Mouse (Mus musculus) lung, postnatal 36 days (tissue): ENCODE results near the gene Dpm2.
A peak's percentile ranks its signal among the peaks of the same experiment; 100 is the strongest.

Experiments used
- DNase-seq: peaks from one replicate; pipeline ENCODE4 v3.0.0; 2022; ENCODE audit warnings: mixed read lengths

Dpm2 gene

DNA sequence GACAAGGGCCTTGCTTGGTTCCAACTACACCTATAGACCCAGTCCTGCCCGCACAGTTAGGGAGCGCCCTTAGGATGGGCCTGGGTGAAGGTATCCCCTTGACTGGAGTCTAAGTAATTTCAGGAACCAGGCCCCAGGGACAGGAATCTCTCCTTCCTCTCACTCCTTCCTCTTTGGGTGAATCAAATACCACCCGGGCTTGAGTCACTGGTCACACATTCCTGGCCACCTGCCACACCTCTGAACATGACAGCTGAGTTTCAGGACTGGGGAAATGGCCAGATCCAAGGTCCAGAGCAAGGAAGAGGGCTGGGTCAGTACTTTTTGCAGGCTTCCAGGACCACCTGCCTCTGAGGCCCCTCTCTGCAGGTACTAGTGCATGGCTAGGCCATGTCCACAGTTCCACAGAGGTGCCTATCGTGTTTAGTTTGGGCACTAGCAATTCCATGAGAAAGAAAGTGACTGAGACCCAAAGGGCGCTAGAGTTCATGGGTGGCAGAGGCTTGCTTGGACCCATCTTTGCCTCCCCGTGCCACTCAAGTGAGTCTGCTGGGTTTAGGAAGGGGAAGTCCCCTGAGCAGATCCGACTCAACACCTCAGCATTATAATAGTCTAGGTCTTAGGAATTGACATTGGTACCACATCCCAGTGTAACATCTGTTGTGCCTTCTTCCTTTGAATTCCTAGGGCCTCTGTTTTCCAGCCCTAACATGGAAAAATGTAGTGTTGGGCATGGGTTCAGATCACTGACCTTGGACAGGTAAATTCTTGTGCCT is 22.5 kb upstream of the Dpm2 start:
- DNase-seq: peak; percentile 73

DNA sequence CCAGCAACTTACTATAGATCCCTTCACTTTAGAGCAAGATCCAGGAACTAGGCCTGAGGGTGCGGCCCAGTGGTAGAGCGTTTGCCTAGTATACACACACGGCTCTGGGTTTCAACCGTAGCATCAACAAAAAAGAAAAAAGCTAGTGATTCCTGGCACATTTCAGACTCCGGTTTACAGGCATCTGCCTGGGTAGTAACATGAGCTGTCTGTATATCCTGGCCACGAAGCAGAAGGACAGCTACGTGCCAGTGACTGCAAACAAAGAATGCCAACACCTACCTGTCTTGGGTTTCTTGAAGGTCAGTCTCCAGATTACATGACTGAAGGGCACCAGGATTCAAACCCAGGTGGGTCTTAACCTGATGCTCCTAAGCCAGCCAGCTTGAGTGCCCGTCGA is 21.5 kb upstream of the Dpm2 start:
- DNase-seq: no peak

DNA sequence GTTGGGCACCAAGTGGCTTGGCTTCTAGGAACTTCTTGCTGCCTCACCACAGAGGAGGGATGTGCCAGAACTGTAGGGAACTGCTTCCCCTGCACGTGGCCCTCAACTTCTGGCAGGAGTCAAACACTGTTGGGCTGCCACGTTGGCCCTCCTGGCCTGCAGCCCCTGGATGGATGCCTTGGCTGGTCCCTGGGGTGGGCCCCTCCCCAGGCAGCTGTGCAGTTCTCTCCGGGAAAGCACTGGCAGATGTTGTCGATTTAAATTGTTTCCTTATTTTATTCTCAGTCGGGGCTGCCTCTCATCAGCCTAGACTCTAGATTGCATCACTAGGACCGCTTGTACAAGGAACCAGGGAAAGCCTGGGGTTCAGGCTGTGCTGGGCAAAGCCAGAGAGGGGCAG is 20.9 kb upstream of the Dpm2 start:
- peak; percentile 37 for DNase-seq

DNA sequence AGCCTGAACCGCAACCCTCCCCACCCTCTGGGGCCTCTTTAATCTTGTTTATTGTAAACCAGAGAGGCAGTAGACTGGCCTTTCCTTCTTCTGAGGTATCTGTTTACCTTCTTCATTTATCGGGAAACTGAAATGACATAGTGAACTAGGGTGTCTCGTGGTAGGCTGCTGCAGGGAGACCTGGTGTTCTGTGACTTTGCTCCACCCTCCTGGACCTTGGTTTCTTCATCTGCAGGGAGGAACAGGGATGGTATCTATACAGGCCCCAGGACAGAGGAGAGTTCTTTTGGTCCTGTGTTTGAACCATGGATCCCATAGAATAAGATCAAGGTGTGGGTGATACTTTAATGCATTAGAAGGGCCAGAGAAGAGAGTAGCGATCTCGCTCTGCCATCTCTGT is 19.4 kb upstream of the Dpm2 start:
- no peak for DNase-seq

DNA sequence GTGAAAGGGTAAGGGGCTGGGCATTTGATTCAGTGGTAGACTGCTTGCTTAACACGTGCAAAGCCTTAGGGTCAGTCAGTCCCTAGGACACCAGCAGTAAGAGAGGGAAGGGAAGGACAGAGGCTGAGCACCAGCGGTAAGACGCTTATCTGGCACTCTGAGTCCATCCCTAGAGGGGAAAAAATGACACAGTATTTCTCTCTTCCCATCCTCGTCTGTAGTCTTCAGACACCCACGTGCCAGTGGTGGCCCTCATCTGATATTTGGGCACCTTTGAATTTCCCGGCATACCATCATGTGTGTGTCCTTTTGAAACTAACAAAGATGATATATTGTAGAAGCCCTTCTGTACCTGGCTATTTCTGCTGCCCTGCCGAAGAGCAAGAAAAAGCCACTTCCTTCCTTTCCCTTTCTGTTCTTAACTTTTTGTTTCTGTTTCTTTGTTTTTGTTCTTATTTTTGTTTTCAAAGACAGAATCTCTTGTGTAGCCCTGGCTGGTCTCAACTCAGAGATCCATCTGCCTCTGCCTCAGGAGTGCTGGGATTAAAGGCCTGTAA is 17.0 kb upstream of the Dpm2 start:
- DNase-seq: no peak

DNA sequence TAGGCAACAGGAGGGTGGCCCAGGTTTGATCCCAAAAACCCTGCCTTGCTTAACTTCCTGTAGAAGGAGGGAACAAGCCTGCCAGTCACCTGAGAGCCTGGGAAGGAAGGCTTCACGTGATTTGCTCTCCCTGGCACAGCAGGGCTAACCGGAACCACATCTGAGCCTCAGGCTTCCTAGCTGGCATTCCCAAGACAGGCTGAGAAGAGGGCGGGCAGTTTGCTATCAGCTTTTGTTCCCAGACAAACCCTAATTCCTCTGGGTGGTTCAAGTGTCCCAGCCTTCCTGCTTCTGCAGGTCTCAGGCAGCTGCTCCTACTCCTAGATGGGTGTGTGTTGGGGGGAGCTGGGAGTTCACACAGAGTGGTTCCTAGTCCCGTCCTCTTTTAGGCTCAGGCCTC is 15.2 kb upstream of the Dpm2 start:
- DNase-seq: peak; percentile 68

DNA sequence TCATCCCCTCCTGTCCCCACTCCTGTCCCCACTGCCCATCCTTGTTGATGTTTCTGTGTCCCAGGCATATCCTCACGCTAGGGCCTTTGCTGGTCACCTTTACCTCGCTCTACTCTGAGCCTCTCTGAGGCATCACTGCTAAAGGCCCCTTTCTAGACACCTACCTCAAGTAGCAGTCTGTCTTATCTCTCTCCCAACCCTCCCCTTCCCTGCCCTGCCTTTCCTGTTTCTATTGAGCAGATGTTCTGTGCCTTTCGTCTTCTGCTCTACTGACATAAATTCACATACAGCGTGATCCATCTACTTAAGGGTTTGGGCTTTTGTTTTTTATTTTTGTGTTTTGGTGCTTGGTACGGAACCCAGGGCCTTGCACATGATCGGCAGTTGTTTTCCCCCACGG is 14.6 kb upstream of the Dpm2 start:
- DNase-seq: no peak

DNA sequence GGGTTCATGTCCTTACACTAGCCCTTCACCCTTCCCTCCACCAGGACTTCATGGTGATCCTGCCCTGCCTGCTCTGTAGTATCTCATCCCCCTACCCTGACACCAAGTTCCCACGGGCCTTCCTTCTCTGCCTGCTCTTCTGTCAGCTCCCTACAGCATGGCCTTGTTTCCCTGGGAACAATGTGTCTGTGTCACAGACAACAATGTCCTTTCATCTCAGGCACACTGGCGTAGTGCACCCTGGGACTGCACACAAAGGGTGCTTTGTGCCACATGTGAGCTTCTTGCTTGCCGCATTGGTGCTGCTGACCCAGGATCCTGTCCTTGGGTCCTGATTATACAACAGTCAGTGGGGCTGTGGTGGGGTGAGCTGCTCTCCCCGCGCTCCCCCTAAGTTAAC is 11.1 kb upstream of the Dpm2 start:
- DNase-seq: no peak

DNA sequence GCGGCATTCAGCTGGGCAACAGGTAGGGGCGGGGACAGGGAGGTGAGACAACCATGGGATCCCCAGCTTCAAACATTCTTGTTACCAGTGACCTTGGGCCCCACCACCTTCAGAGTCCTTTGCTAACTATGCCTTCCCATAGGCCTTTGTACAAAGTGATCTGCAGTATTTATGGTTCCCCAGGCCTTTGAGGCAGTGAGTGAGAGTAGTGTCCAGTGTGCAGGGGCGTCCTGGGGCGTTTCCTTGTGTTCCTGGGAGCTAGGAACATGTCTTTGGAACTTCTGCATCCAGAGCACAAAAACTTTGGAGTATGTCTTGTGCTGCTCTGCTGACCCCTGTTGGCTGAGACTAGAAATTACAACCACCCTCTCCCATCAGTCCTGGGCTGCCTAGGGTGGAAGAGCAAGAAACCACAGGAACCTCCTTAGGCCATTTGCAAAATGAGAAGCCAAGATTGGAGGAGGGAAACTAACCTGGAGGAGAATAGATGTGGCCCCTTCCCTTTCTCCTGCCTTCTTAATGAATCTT is 4.1 kb upstream of the Dpm2 start:
- DNase-seq: peak; percentile 82

DNA sequence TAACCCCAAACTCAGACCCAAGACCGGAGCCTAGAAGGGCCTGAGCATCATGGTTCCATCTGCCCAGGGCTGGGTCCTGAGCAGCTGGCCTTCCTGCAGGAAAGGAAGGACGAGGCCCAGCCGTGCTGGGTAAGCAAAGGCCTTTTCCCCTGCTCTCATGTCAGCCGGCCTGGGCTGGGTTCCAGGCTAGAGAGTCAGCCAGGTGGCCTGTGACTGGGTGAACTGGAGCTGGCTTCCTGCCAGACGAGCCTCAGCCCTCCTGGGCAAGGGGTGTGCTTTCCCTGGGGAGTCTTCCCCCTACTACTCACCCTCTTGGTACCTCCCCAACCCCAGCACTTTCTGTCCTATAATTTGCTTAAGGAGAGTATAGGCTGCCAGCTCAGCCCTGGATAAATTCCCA is 2.5 kb upstream of the Dpm2 start:
- no peak for DNase-seq

DNA sequence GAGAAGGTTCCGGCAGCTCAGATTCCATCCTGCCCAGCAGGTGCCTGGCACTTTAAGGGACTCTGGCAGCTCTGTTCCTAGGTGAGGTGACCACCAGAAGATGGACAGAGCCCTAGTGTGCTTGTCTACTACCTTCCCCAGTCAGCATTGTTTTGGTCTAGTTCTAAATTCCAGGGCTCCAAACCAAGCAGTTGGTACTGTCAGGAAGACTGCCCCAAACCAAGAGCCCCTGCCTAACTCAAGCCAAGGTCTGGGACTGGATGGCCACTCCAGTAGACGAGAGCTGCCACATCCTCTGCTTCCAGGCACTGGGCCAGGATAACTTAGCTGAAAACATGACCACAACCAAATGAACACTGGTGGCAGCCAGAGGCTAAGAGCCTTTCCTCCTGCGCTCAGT is 1.7 kb upstream of the Dpm2 start:
- no peak for DNase-seq

DNA sequence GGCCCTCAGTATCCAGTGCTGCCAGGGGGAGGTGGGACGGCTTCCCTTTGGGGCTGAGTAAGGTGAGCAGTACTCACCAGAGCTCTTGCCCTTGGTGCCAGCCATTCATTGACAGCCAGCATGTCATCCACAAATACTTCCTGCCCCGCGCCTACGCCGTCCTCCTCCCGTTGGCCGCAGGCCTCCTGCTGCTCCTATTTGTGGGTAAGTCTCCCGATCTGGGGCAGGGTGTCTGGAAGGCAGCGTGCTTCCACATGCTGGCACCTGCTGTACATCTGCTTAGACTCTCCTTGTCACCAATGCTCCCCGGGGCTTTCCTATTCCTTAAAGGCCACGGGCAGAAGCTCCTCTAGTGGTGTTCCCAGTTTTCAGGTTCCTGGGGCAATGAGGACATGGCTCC is 1.5 kb downstream of the Dpm2 start:
- DNase-seq: no peak

DNA sequence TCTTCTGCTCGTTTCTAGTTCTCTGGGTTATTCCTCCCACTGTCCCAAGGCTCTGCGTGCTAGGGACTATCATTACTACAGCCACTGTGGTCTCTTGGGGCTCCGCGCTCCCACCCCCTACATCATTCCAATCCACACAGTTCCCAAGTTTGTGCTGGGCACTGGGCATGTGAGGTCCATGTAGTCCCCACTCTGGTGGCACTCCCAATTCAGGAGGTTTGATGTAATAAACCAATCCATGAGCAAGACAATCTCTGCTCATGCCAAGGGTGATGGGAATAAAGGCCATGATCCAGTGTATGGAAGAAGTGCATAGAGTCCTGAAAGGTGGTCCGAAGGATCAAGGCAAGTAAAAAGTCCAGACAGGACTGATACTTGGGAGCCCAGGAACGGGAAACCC is 3.8 kb downstream of the Dpm2 start, which contains the start of gene Pip5kl1:
Pip5kl1 (plus strand) TSS at position 301 of the 400 bp plus-strand sequence.
- no peak for DNase-seq

DNA sequence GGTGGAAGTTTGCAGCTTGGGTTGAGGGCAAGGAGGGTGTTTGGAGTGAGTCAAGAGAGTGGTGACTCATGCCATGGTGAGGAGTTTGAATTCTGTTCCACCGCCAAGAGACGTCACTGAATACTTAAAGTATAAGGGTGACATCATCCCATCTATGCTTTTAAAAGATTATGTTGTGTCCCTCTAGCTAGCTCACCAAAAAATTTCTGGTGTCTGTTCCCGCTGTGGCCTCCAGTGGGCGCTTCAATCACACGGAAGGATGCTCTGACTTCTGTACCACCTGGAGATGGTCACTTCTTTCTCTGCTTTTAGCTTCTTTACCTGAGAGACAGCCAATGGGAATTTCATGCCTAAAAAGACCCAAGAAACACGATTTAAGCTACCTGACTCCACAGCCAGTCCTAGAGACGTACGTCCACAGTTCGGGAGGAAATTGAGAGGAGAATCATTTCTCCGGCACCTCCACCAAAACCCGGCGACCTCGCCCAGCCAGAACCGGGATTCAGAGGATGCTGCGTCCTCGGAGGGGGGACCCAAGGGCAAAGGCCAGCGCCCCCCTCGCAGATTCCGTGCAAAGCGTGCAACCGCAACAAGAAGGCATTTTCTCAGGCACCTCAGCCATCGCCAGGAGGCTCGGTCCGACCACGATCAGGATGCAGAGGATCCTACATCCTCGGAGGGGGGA is 4.4 kb downstream of the Dpm2 start:
- DNase-seq: peak; percentile 69

DNA sequence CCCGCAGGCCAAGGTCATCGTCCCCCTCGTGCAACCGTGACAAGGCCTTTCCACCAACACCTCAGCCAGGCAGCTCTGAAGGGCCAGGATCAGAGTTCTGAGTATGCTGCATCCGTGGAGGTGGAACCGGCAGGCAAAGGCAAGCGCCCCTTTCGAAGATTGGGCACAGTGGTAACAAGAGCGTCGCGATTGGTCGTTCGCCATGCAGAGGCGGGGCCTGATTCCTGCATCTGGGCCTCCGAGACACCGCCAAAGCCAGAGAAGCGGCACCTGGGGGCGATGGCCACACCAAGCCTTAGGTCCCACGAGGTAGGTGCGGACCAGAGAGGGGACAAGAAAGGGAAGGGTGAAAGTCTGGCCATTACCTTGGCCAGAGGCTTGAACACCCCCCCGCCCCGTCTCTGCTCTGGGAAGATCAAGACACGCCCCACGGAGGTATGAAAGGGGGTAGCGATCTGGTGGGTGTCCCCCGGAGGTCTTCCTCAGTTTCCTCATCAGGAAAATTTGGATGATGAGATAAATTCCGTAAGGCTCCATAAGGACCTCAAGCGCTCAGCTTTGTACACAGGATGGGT is 5.0 kb downstream of the Dpm2 start, which contains the start of gene 9430097D07Rik:
9430097D07Rik (minus strand) TSS at position 99 of the 575 bp plus-strand sequence.
- DNase-seq: no peak

DNA sequence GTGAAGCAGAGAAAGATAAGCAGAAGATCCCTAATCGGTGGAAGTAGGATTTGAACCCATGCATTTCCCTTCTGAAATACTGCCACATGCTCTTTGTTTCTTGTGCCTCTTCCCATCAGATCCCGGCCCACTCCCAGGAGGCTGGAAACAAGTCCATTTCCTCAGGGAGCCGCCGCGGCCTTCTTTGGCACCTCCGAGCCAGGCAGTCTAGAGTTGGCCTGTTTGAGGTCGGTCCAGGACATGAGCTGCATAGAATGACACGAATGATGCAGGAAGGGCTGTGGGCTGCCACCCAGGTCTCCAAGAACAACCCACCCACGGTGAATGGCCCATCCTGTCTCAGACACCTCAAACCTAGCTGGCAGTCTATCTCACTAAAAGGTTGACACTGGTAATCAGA is 5.9 kb downstream of the Dpm2 start:
- DNase-seq: no peak

DNA sequence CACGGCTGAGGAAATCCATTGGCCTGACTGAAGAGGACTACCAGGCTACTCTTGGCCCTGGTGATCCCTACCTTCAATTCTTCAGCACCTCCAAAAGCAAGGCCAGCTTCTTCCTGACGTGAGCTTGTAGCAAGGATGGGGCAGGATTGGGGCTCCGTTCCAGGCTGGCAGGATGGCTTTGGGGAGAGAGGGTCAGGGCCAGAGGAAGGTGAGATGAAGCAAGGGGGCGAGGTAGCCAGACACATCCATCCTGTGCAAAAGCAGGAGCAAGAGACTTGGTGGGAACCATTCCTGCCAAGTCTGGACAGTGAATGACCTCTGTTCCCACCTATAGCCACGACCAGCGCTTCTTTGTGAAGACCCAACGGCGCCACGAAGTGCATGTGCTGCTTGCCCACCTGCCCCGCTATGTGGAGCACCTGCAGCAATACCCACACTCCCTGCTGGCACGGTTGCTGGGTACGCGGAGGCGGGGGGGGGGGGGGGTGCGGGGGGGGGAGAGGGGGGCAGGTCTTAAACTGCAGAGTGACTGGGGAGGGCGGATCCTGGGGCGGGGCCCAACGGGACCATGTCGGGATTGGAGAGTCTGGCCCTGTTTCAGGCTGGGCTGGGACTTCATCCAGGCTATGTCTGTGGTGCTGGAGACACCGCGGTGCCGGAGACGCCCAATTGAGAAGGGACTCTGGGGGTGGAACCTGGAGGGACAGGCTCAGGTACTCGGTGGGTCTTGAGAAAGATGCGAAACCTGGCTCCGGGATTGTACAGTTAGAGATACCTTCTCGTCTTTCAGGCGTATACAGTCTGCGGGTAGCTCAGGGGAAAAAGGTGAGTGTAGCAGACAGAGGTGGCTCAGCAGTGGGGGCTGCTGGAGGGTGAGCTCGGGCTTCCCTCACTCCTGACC is 7.7 kb downstream of the Dpm2 start:
- peak; percentile 73 for DNase-seq

DNA sequence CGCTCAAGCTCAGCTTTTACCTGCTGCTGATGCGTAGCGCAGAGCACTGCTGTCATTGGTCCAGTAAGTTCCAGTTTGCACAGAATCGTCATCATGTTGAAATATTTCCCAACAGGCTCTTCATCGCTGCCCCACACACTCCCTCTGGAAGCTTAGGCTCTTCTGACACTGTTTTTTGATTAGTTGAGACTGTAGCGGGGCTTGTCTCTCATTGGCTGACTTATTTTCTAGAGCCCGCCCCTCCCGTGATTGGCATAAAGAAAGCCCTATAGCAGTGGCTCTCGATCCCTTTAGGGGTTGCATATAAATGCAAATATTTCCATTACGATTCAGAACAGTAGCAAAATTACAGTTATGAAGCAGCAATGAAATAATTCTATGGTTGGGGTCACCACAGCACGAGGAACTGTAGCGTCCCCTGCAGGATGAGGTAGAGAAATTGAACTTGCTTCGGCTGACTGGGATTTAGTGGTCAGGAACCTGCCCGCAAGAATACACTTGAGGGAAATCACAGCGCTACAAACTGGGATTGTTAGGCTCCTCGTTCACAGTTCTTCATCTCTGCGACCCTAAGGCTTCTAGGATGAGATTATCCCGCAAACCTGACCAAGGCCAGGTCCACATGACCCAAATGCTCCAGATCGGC is 10.9 kb downstream of the Dpm2 start:
- peak; percentile 82 for DNase-seq

DNA sequence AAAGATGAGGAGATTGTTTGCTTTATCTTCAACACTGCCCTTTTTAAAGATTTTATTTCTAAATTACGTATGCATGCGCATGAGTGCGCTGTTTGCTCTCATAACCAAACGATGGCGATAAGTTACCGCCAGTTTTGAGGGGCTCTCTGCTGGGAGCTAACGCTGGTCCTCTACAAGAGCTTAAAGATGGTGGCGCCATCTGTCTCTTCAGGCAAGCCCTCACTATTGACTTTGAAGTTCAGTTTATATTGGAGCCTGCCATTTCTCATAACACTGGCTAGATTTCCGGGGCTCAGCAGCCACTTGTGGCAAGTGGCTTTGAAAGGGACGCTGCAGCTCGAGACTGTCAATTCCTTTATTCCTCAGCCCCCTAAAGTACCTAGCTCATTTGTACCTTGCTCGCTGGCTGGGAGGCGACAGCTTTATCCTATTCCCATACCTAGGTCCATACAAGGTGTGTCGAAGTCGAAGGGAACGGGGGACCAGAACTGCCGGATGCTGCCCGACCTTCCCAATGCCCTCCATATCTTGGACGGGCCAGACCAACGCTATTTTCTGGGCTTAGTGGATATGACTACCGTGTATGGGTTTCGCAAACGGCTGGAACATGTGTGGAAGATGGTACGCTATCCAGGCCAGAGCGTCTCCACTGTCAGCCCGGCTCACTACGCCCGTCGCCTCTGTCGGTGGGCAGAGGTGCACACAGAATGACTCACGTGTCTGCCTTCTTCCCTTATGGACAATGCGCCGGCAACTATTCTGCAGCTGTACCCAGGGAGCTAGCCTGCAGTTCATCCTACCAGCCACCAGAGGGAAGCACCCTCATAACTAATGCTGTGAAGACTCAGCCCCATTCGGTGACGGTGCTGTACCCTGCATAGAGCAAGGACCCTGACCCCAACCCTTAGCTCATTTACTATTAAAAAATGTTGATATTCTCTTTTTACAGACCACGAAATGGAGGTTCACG is 12.5 kb downstream of the Dpm2 start:
- peak; percentile 94 for DNase-seq

DNA sequence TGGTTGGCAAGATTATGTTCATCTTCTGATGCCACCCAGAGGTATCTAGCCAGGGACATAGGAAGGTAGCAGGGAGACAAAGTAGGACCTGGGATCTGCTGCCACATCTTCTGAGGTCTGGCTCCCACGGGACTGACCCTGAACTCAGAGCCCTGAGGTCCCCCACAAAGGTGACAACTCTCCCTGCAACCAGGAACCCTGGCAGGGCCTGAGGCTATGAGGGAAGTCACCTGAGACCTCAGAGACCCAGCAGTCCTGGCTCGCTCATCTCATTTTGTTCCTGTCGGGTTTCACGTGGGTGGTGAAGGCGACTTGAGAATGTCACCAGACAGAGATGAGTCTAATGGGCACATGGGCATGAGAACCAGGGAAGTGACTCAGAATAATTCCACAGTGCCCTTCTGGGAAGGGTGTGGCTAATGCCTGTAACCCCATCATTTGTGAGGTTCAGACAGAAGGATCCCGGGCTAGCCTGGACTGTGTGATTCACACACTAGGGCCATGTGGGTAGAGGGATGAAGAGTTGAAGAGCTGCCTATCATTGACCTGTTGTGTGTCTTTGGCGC is 14.6 kb downstream of the Dpm2 start:
- no peak for DNase-seq
